Mouse (Mus musculus) NIH3T3 (cell line): ENCODE results near the gene Slc22a21.
A peak's percentile ranks its signal among the peaks of the same experiment; 100 is the strongest.
"Not testable (repeated sequence)": the region's sequence is repeated elsewhere in the genome, so short reads cannot be mapped to it uniquely, and the experiment has no call there.

Source experiments
- DNase-seq: peaks from one replicate; pipeline ENCODE4 v3.0.0-alpha.2; 2012; ENCODE audit warnings: low read depth

Gene Slc22a21

DNA sequence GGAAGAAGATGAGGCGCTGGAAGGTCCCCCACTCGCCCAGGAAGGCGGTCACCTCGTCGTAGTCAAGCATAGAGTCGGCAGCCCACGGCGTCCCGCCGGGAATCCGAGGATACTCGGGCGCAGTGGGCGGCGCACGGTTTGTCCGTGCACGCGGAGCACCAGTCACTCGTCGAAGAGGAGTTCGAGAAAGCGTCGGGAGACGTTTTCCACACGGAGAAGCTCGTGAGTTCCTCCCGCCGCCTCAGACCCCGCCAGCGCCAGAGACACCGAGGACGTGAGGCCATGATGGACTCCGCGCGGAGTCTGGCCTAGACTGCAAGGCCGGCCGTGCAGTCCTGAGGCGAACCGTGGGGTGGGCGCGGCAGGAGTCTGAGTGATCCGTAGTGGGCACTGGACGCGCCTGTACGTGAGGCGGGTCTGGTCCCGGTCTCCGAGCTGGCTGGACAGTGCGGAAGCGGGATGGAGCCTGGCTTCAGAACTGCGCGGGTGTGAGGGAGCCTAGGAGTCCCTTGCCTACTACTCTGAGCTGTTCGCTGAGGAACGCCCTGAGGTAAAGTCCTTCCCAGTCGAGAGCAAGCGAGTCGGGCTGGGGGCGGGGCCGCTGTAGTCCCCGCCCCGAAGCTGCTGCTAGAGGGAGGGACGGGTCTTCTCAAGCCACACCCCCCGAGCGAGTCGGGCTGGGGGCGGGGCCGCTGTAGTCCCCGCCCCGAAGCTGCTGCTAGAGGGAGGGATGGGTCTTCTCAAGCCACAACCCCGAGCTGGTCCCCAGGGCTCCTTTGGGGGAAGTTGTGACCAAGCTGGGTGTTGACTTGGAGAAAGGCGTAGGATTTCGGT is at the start of gene Slc22a21:
Slc22a21 (minus strand) TSS at position 545 of the 834 bp plus-strand sequence.
- peak; percentile 95 for DNase-seq

DNA sequence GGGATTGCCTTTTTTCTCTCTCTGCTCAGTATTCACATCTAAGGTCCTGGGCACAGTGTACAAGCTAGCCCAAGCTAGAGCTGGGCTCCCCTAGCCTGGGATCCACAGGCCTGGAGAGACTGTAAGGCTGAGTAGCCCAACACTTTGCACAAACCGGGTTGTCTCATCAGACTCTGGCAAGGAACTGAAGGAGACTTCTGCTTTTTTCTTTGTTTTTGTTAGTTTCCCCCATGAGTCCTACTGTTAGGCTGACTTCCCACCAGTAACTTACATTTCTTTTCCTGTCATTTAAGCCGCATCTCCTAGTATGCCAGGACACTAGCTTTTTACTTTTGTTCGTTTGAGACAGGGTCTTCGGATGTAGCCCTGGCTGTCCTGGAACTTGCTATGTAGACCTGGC is 48.9 kb upstream of the Slc22a21 start:
- no peak for DNase-seq

DNA sequence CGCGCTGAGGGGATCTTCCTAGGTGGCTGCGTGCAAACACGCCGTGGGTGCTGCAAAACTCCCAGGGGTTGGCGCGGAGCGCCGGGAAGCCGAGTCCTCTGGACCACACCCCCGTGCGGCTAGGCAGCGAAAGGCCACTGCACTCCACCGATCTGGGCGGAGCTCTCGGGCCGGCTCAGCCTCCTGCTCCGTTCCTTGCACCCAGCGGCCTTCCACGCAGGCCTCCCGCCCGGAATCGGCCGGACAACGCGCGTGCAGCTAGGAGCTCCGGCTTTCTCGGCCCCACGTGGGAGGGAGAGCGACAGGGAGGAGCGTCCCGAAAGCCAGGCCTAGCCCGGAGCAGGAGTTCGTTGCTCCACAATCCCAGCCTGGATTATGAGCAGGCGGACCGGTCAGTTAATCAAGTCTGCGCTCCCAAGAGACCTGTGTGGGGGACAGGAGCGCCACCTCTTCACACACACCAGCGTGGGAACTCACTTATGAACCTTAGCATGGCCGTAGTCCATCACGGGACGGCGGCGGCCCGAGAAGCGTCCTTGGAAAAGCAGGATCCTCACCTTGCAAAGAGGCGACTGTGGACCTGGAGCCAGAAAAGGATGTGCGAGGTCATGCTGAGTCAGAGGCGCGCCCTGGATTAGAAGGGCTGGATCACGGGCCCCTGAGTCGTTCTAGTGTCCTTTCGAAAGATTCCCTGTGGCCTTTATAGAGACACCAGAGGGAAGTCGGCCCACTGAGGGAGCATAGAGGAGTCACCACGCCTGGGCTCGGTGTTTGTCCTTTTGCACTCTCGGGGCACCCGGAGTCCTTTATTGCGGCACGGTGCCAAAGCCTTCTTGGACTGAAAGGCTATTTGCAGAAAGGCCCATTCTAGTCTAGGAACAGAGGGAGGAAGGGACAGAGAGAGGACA is 48.2 kb upstream of the Slc22a21 start, which contains the start of gene Slc22a4:
Slc22a4 (minus strand) TSS at position 47 of the 908 bp plus-strand sequence.
- peak; percentile 74 for DNase-seq

DNA sequence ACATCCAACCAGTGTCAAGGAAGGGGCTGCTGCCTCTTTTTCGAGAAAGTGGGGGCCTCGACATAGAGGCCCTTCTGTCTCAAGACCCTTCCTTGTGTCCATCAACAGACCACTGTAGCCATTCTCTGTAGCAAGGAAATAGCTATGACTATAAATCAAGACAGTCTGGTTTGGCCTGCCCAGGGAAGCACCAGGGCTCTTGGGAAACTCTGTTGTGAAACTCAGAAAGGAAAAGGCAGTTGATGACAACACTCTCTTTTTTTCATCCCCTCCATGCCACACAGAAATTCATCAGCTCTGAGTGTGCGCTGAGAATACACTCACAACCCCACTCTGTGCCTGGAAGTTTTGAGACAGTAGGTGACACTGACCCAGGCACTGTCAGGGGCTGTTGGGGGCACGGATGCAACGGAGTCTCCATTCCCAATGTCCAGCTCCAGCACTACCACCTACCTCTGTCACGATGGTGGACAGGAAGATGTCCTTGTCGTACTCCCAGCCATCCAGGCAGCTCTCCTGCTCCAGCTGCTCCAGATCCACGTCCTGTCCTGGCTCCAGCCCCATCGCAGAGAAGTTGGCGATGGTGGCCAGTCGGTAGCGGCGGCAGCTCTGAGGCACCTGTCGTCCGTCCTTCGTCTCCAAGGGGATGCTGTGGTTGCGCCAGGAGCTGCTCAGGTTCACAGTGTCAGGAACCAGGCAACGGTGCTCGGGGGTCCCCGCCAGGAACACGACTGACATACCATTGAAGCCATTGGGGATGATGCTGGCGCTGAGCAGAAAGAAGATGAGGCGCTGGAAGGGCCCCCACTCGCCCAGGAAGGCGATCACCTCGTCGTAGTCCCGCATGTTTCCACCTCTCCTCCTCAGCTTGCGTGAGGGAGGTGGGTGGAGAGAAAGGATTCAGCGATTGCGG is 47.3 kb upstream of the Slc22a21 start:
- peak; percentile 33 for DNase-seq

DNA sequence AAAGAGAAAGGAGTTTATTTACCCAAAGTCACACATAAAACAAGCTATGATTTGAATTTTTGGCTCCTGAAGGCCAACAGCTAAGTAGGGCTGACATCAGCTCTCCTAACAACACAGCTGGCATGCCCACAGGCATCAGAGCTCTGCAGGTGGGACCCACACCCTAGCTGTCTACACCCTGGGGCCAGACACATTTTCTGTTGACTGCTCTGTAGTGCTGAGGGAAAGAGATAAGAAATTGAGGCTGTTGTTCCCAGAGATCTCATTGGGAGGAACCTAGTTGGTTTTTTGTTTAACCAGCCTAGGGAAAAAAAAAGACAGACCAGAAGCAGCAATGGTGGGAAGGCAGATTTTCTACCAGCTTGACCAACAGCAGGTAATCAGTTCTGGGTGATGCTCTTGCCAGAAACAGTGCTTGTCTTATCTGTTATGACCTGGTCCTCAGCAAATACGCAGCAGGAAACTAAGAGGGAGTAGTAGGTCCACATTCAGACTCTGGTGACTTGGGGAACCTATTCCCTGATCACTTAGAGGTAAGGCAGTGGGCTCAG is 46.4 kb upstream of the Slc22a21 start:
- no peak for DNase-seq

DNA sequence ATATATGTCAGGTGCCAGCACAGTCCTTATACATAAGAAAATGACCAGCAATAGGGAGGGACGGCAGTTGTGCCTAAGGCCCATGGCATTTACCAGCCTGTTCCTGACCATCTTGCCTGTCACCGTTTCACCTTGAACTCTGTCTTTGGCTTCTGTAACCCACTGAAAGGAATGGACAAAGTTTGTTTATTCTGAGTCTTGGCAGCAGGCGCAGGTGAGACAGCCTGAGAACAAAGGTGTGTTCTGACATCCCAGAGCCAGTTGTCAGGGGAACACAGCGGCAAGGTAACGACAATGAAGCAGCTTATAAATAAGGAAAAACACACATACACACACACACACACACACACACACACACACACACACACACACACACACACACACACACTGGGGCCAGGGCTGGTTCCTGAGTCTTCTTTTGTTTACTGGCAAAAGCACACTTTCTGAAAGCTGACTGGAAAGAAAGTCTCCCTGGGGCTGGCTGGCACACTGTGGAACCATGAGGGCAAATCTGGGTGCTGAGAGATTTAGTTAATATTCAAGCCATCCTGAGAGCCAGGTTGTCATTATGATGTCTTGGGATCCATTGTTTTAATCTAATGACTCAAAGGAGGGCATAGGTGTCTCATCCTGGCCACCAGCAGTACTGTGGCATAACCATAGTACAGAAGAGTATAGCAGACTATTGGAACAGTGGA is 41.4 kb upstream of the Slc22a21 start:
- DNase-seq, result no peak

DNA sequence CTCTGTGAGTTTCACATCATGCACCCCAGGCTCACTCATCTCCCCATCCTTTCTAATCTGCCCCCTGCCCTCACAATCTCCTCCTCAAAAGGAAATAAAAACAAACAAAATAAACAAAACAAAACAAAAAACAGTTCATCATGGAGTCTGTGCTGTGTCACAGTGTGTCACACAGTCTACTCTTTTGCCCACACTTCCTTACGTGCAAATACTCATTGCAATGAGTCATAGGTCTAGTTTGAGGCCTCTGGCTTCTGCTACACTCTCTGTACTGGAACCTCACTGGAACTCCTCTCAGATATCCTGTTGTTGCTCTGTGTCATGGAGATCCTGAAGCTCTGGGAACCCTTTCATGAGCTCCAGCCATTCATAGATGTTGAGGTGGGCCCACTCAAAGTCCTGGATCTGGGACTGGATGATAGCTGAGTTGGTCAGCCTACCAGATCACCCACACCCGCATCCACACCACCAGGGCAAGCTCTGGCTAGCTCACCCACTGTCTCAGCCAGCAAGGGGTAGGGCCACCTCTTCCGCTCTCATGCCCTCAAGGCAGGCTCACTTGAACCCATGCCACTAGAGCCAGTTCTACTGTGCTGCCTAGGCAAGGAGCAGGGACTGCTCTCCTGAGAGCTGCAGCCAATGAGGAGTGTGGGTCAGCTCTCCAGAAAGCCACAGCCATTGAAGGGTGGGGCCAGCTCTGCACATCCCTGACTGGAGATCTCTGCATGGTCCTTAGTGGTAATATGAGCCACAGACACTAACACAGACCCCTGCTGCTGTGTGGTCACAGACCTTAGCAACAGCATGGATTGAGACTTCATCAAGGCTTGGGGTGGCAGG is 39.0 kb upstream of the Slc22a21 start:
- peak; percentile 48 for DNase-seq

DNA sequence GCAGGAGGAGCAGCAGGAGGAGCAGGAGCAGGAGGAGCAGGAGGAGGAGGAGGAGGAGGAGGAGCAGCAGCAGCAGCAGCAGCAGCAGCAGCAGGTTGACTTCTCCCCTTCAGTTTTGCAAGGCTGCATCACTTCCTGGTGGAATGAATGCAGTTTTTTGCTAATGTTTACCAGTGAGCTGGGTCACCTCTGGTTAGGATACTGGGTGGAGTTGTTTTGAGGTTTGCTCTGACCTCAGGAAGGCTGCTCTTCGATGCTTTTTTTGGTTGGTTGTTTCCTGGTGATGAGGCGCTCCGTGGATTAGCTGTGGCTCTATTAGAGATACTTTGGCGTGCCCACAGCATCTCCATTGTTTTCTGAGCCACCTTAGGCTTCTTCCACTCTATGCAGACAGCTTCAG is 37.5 kb upstream of the Slc22a21 start:
- no peak for DNase-seq

DNA sequence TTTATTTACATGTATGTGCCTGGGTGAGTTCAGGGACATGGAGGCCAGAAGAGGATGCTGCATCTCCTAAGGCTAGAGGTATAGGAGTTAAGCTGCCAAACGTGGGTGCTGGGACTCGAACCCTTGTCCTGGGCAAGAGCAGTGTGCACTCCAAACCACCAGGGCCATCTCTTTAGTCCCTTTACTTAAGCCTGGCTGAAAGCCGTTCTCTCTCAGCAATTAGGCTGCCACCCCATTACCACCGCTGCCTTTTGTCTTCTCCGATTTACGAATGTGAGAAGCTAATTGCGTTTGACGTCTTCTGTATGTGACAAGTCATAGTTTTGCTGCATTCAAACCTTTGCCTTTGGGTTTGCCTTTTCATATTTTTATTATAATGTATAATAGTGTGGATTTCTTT is 35.9 kb upstream of the Slc22a21 start:
- no peak for DNase-seq

DNA sequence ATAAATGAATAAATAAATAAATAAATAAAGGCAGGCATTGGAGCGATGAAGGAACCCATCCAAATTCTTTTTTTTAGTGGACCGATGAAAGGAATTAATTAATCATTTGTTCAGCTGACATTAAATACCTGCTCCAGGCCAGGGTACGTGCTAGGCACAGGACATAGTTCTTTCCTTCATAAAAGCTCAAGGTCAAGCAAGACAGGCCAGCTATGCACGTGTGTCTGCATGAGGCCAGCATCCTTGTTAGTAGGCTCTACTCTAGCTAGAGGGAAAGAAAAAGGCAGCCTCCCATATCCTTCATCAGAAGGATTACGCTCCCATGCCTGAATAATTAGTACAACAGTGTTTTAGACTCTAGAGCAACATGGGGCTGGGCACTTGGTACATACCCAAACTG is 32.8 kb upstream of the Slc22a21 start:
- DNase-seq, result no peak

DNA sequence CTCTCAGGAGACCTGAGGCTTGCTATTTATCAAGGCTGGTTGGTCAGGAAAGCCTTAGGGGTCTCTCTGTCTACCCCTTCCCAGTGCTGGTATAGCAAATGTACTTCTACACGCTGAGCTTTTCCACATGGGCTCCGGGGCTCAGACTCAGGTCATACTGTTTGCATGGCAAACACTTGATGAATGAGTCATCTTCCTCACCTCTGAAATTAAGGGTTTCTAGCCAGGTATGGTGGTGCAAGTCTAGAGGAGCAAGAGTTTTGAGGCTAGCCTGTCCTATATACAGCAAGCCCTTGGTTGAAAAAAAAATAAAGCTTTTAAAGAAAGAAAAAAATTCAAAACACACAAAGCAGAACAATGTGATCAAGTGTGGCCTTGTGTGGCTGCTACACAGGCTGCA is 31.1 kb upstream of the Slc22a21 start:
- DNase-seq, result no peak

DNA sequence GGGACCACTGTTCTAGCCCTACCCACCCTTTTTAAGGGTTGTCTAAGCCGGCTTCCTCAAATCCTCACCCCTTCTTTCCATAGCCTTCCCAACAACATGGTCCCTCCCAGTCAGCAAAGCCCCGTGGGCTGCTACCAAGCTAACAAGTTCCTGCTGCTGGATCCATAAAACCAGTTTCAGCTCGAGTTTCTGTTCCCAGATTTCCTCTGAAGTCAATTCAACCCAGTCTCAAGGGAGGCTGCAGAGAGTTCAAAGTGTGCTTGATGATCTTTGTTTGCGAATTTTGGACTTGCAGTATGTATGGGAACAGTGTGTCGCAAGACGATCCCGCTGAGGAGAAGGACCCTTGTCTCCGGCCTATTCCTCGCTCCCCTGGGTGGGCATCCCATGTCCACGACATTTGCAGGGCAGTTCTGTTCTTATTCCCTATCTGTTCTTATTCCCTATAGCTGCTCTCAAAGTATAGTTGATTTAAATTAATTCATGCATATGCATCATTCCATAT is 28.3 kb upstream of the Slc22a21 start:
- DNase-seq, result peak; percentile 32

DNA sequence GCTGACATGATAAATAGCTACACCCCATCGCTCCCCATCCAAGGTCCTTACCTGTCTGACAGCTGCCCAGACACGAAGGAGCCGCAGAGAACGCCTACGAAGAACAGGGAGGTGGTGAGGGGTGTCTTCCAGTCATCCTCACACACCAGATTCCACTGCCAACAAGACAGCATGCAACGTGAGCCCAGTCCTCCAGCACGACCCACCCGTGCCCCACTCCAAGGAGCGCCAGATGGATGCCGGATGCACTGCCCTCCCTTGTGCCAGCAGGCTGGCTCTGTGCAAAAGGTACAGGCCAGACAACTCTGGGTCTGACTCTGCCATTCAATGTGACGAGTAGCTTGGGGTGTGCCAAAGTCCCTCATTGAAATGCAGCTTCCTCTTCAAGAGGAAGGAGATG is 27.6 kb upstream of the Slc22a21 start:
- no peak for DNase-seq

DNA sequence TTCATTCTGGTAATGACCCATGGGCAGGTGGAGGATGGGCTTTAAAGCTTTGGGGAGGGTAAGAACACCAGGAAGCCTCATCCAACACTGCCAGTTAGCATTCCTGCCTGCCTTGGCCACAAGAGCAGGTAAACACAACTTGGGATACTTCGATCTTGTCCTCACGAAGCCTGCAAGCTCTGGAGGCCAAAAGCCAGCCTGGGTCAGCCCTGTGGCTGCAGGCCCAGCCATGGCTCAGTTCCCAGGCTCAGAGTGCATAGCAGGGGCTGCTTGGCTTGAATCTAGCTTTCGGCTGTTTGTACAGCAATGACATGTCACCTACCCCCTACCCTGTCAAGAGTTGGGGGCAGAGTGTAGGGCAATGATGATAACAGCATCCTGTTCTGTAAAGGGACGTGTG is 26.8 kb upstream of the Slc22a21 start:
- DNase-seq, result no peak

DNA sequence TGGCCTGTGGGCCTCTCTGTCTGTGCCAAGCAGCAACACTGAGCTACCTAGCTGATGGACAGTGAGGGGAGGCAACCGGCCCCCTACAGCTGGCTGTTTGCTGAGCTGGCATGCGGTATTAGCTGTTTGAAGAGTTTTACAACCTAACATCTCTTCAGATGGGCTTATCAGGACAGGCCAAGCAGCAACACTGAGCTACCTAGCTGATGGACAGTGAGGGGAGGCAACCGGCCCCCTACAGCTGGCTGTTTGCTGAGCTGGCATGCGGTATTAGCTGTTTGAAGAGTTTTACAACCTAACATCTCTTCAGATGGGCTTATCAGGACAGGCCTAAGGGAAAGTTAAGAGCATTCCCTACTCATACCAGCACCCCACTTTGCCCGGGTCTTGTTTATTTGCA is 26.2 kb upstream of the Slc22a21 start:
- DNase-seq, result not testable (repeated sequence)

DNA sequence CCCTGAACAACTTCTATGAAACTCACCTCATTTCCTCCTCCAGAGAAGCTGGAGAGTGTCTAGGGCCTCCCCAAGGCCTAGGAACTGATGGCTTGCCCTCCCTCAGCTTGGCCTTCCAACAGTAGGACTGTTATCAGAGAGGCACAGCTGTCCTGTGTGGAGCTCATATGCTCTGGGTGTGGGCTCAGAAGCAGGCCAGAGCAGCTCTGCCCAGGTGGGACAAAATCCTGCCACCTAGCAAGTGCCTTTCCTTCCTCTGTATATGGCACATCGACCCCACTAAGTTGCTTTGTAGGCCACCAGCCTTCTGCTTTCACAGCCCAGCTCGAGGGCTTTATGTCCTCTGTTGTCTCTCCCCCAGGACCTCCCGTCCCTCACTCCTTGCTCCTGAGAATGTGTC is 24.6 kb upstream of the Slc22a21 start:
- DNase-seq, result no peak

DNA sequence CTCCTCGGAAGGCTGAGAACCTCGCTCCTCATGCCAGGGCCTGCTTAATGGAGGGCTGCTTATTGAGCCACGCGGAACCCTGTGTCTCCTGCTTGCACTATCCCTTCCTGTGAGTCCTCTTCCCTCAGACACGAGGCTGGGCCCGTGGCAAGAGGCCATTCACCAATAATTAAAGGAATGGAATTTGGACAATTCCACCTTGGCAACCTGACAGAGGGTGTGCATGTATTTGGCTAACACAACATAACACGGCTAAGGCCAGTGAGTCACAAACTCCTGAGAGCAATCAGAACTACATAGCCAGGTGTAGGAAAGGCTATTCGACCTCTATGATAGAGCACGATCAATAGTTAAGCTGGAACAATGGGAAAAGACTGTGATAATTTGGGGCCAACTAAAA is 24.1 kb upstream of the Slc22a21 start:
- peak; percentile 86 for DNase-seq

DNA sequence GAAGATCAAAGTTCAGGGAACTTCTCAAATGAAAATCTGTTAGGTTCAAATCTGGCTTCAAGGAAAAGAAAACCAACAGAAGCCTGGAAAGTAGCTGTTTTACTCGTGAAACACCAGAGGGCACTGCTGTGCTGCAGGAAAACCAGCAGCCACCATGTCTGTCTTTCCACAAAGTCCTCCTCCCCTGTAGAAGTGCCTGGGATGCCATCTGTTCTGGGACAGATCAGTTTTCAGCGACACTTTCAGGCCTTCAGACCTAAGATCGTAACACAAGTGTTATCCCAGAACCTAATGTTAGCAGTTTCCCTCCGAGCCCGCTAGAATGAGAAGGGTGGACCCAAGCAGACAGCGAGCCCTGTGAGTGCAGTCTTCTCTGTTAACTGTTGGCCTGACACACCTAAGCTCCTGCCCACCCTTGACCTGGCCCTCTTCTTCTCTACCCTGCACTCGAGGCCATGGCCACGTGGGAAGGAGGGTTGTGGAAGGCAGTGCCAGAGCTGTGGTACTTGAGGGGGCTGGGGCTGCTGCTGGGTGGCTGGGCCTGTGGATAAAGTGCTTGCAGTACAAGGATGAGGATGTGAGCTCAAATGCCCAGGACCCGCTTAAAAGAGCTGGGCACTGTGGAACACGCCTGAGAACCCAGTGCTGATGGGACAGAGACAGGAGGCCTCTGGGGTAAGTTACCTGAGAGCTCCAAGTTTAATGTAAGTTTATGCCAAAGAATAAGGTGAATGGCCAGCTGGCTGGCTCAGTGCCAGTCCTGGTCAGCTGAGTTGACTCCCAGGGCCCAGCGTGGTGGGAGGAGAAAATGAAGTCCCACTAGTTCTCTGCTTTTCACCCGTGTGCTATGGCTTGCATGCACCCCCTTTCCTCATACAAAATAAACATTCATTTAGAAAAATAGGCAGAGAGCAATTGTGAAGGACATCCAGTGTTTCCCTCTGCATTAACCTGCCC is 22.9 kb upstream of the Slc22a21 start:
- peak; percentile 89 for DNase-seq
